Mouse (Mus musculus): ENCODE data around the gene Prkrip1.

- TF ChIP-seq CTCF (IDR thresholded peaks at IDR 0.05; ENCODE audit: low read depth, low read length) (no peak), POLR2A (IDR thresholded peaks at IDR 0.05; ENCODE audit: insufficient read depth, low read length) (no peak), EP300 (IDR thresholded peaks at IDR 0.05; ENCODE audit: insufficient read depth, low read depth, low read length) (no peak)
These were observed 27.1 kb downstream of the Prkrip1 start for GRCm38 (mm10) chr5:136171363-136172341.

Data from ES-Bruce4 (cell line).